Mouse (Mus musculus) thymus, adult 2 months (tissue): ENCODE measurements at regions not wholly inside any gene's neighbourhood (a gene's known extent, or its start where the extent isn't known, plus 50 kb on each side); places are given as distances from the start of the nearest gene placed in this dataset.

Experiments
- CTCF ChIP-seq: fragments of 200-500 bp; IDR thresholded peaks from 2 replicates; pipeline ENCODE4 v1.5.1; 2012; ENCODE audit warnings: mild to moderate bottlenecking, control low read depth, low read length, moderate library complexity, borderline replicate concordance; ENCODE audit not compliant: control insufficient read depth, poor library complexity, insufficient read depth; ENCODE audit errors: extremely low read depth
- POLR2A ChIP-seq: fragments of 200-500 bp; IDR thresholded peaks from 2 replicates; pipeline ENCODE4 v1.6.1; 2012; ENCODE audit warnings: mild to moderate bottlenecking, low read length, control low read depth, moderate library complexity; ENCODE audit not compliant: control insufficient read depth, poor library complexity, insufficient read depth; ENCODE audit errors: extremely low read depth

- no peak for TF ChIP-seq CTCF
- TF ChIP-seq POLR2A, result no peak
These were observed 108.4 kb upstream of the Psmd7 start for GRCm38 (mm10) chr8:107696384-107697346.
